ENCODE assay signal across 29 mouse cellular contexts in the genomic region with DNA sequence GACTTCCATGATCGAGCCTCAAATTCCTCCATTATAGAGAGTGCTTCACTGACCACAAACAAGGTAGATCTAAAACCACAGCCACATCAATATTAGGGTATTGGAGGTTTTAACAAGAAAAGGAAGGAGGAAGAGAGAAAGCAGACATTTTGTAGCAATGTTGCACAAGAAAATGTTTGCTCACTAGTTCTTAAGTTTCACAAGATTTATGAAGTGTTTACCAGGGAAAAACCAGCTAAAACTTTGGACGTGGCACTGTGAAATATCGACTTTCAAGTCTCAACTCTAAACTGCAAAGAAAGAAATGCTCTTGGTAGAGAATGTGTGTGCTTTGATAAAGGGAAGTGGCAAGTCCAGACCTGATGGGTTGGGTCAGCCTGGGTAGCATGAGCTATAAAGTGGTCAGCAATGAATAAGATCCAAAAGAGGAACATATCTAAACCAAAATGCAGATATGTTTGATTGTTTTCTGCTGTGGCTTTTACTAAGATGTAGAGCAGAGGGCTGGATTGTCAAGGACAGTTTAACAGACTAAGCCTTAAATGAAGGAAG. TPM values are rescaled to one million over a fixed set of nuclear protein-coding genes. Genes with fewer than 3 reads are reported as not detected.
DNase-seq lines count a peak whose midpoint lies in the region; ATAC-seq lines count a peak whose summit lies in the region.
"Had no signal": no experiment of that assay in that cellular context is flagged by ENCODE, and none has a peak within 500 bp of the region (broad histone marks: within the 10 kb centered on the region; RNA-seq: fewer than 3 reads in every experiment).

No protein-coding gene starts in this region.

- H3K36me3 ChIP-seq in liver, embryonic 16.5 days (ENCODE audit: control insufficient read depth, insufficient read depth): no peaks in the 10 kb centered on the region
- H3K36me3 ChIP-seq in midbrain, embryonic 10.5 days: no peaks in the 10 kb centered on the region
- H3K36me3 ChIP-seq: embryonic facial prominence, embryonic 15.5 days; forebrain, embryonic 10.5 days; heart, embryonic 12.5 days; hindbrain, embryonic 15.5 days; limb, embryonic 12.5 days; lung, embryonic 15.5 days; midbrain, embryonic 13.5 days; neural tube, embryonic 15.5 days had no signal

- H3K27me3 ChIP-seq in liver, embryonic 16.5 days (ENCODE audit: control insufficient read depth, insufficient read depth, low read depth, low read length): no peaks in the 10 kb centered on the region
- no peaks in the 10 kb centered on the region for H3K27me3 ChIP-seq in midbrain, embryonic 10.5 days (ENCODE audit: low read depth, poor library complexity, severe bottlenecking)
- H3K27me3 ChIP-seq: embryonic facial prominence, embryonic 15.5 days; heart, embryonic 12.5 days; hindbrain, embryonic 15.5 days; limb, embryonic 12.5 days; lung, embryonic 15.5 days; midbrain, embryonic 13.5 days; neural tube, embryonic 15.5 days had no signal

- H3K4me1 ChIP-seq in liver, embryonic 16.5 days (ENCODE audit: control insufficient read depth, low read depth, low read length): peaks cover 9% of the 10 kb centered on the region
- H3K4me1 ChIP-seq in midbrain, embryonic 10.5 days: no peaks in the 10 kb centered on the region
- H3K4me1 ChIP-seq: embryonic facial prominence, embryonic 15.5 days; forebrain, embryonic 10.5 days; heart, embryonic 12.5 days; hindbrain, embryonic 15.5 days; limb, embryonic 12.5 days; lung, embryonic 15.5 days; midbrain, embryonic 13.5 days; neural tube, embryonic 15.5 days had no signal

- no peak overlapping the region for H3K4me2 ChIP-seq in liver, embryonic 16.5 days (ENCODE audit: low read depth, low read length)
- H3K4me2 ChIP-seq: embryonic facial prominence, embryonic 15.5 days; heart, embryonic 12.5 days; hindbrain, embryonic 15.5 days; limb, embryonic 12.5 days; lung, embryonic 15.5 days; midbrain, embryonic 13.5 days; neural tube, embryonic 15.5 days had no signal

- no peak overlapping the region for H3K9ac ChIP-seq in liver, embryonic 16.5 days (ENCODE audit: low read depth, low read length)
- H3K9ac ChIP-seq: embryonic facial prominence, embryonic 15.5 days; forebrain, postnatal 0 days; heart, embryonic 12.5 days; hindbrain, embryonic 15.5 days; limb, embryonic 12.5 days; lung, embryonic 15.5 days; midbrain, embryonic 13.5 days; neural tube, embryonic 15.5 days had no signal

- DNase-seq in liver (no peak), A20 (ENCODE audit: low read depth, low spot score) (peak; percentile 45)
- DNase-seq in thymus, adult 18-20 months: no peak
- no peak for DNase-seq in layer of hippocampus, adult 8-10 months (ENCODE audit: low spot score in 2 of 2)
- DNase-seq in midbrain, embryonic 10.5 days (ENCODE audit: low spot score): no peak
- DNase-seq: adrenal gland, adult 2 months; cerebellum, adult 11 months; cerebellum, postnatal 14 days; forebrain, postnatal 0 days; right cerebral cortex, postnatal 25 days; thymus, postnatal 14 days had no signal

- peak overlapping the region; percentile 63; the same call in 1 of the 2 replicates for H3K27ac ChIP-seq in liver, embryonic 16.5 days (ENCODE audit: low read length)
- no peak overlapping the region for H3K27ac ChIP-seq in midbrain, embryonic 10.5 days (replicated peaks)
- H3K27ac ChIP-seq: embryonic facial prominence, embryonic 15.5 days; forebrain, embryonic 10.5 days; hindbrain, embryonic 15.5 days; limb, embryonic 12.5 days; lung, embryonic 15.5 days; midbrain, embryonic 13.5 days; neural tube, embryonic 15.5 days had no signal

- 19% methylated on average over 3 of the region's 3 CpGs for WGBS in liver, embryonic 16.5 days (ENCODE audit: insufficient replicate concordance)
- 76% methylated on average over 3 of the region's 3 CpGs for WGBS in midbrain, embryonic 10.5 days

- no peaks in the 10 kb centered on the region for H3K9me3 ChIP-seq in liver, embryonic 16.5 days (replicated peaks; ENCODE audit: control insufficient read depth, low read length)
- H3K9me3 ChIP-seq in midbrain, embryonic 10.5 days (replicated peaks): no peaks in the 10 kb centered on the region
- H3K9me3 ChIP-seq: embryonic facial prominence, embryonic 15.5 days; forebrain, embryonic 10.5 days; heart, embryonic 12.5 days; hindbrain, embryonic 15.5 days; limb, embryonic 12.5 days; lung, embryonic 15.5 days; midbrain, embryonic 13.5 days; neural tube, embryonic 15.5 days had no signal

- ATAC-seq in liver, embryonic 16.5 days (ENCODE audit: low read depth): no peak
- ATAC-seq in granulocyte monocyte progenitor cell, adult 5-6 weeks (replicated peaks; ENCODE audit: poor library complexity, severe bottlenecking): peak; percentile 63
- peak; percentile 76 for ATAC-seq in megakaryocyte, adult 5-6 weeks (ENCODE audit: poor library complexity, severe bottlenecking)
- ATAC-seq: forebrain, postnatal 0 days; intestine, embryonic 16.5 days; midbrain, embryonic 13.5 days had no signal

- no peak overlapping the region for H3K4me3 ChIP-seq in liver, embryonic 16.5 days (ENCODE audit: low read depth, low read length)
- no peak overlapping the region for H3K4me3 ChIP-seq in midbrain, embryonic 10.5 days
- H3K4me3 ChIP-seq: embryonic facial prominence, embryonic 15.5 days; forebrain, embryonic 10.5 days; heart, embryonic 12.5 days; hindbrain, embryonic 15.5 days; limb, embryonic 12.5 days; lung, embryonic 15.5 days; midbrain, embryonic 13.5 days; myocyte; neural tube, embryonic 15.5 days had no signal

RNA-seq across cellular contexts. Expression of a gene that starts 34.5 kb away (rescaled TPM):
- 0.14 and 0.18 TPM in 2 replicates for polyA plus RNA-seq in liver, embryonic 16.5 days (2015; fragmentation: Nextera tagmentation; extraction: Ambion mirVana)
- not detected in 2 replicates for total RNA-seq in granulocyte monocyte progenitor cell, adult 5-6 weeks (2014; fragmentation: Nextera tagmentation)
- total RNA-seq in granulocyte monocyte progenitor cell, adult 5-6 weeks (2017): 0.36 and 0.73 TPM in 2 replicates
- 15.1 and 20.7 TPM in 2 replicates for total RNA-seq in megakaryocyte, adult 5-6 weeks (2015)
- 22.2 and 28.5 TPM in 2 replicates for total RNA-seq in megakaryocyte, adult 5-6 weeks (2017)
- total RNA-seq in layer of hippocampus, adult 8-10 months (2022): not detected
- polyA plus RNA-seq in midbrain, embryonic 10.5 days (2016; fragmentation: Nextera tagmentation; extraction: Ambion mirVana): not detected in 2 replicates
- total RNA-seq: adrenal gland, adult 2 months; gastrocnemius, adult 18-20 months; heart, postnatal 25 days; layer of hippocampus, postnatal 25 days had no signal
- polyA plus RNA-seq: adrenal gland, adult 2 months; C2C12; forebrain, embryonic 10.5 days; forebrain, postnatal 0 days; hindbrain, embryonic 15.5 days; kidney, embryonic 16.5 days; limb, embryonic 12.5 days; midbrain, embryonic 13.5 days; myocyte; neural tube, embryonic 15.5 days had no signal

RNA-seq across cellular contexts. Expression of a gene that starts 45.5 kb away (rescaled TPM):
- 4.3 and 5.6 TPM in 2 replicates for polyA plus RNA-seq in liver, embryonic 16.5 days (2015; fragmentation: Nextera tagmentation; extraction: Ambion mirVana)
- total RNA-seq in granulocyte monocyte progenitor cell, adult 5-6 weeks (2014; fragmentation: Nextera tagmentation): 77.9 and 81.0 TPM in 2 replicates
- total RNA-seq in granulocyte monocyte progenitor cell, adult 5-6 weeks (2017): 132 and 146 TPM in 2 replicates
- total RNA-seq in megakaryocyte, adult 5-6 weeks (2015): 1,125 and 1,272 TPM in 2 replicates
- 1,533 and 1,632 TPM in 2 replicates for total RNA-seq in megakaryocyte, adult 5-6 weeks (2017)
- total RNA-seq in layer of hippocampus, adult 8-10 months (2022): under 1 TPM in 2 of 4 experiments, not detected in 2; 0.11 to 0.31 TPM
- 0.05 and 0.27 TPM in 2 replicates for polyA plus RNA-seq in midbrain, embryonic 10.5 days (2016; fragmentation: Nextera tagmentation; extraction: Ambion mirVana)
- polyA plus RNA-seq: C2C12, myocyte had no signal

Comparison
In these comparisons a context has a peak if more than half of its experiments do, and no peak if none do; other contexts are left out.
1. RNA of a gene that starts 34.5 kb away (total RNA-seq): 15.1 to 28.5 TPM in megakaryocyte, adult 5-6 weeks; 0.36 to 0.73 TPM in granulocyte monocyte progenitor cell, adult 5-6 weeks and not detected in layer of hippocampus, adult 8-10 months; every median in the first group is over 4 times any median in the second.
2. RNA of a gene that starts 45.5 kb away (total RNA-seq): 1,125 to 1,632 TPM in megakaryocyte, adult 5-6 weeks and 77.9 to 146 TPM in granulocyte monocyte progenitor cell, adult 5-6 weeks; 0.11 to 0.31 TPM in layer of hippocampus, adult 8-10 months; every median in the first group is over 10 times any median in the second.